Mouse (Mus musculus): Measurements from ENCODE around the gene Spg21. TPM values are rescaled to one million over a fixed set of nuclear protein-coding genes. Genes with fewer than 3 reads are reported as not detected.

Gene Spg21
- polyA plus RNA-seq, 1 experiment from 2014 or later, result 138 TPM

DNA sequence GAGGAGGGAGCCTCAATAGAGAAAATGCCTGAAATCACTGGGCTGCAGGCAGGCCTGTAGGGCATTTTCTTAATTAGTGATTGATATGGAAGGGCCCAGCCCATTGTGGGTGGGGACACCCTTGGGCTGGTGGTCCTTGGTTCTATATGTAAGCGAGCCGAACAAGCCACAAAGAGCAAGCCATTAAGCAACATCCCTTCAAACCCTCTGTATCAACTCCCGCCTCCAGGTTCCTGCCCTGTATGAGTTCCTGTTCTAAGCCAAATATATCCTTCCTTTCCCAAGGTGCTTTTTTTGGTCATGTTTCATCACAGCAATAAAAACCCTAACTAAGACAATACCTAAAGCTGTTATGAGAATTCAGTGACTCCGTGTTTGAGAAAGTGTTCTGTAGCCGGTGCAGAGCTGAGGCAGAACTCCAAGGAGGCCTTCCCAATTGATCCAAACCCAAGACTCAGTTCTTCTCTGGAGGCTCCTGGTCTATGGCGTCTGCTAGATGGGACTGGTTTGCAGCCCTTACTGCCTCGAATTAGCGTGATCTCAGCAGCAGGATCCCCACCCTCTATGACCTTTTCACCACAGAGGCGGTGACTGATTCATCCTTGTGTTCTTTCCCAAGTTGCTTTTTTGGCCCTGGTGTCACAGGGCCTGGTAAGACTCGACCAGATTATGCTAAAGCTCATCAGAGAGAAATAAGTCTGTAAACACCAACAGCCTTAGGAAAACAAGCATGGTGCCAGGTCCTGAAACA lies 64.9 kb downstream of the Spg21 start:
- no peak overlapping the region for H3K27ac ChIP-seq (ENCODE audit: low read length)
- H3K4me1 ChIP-seq (replicated peaks; ENCODE audit: control insufficient read depth, insufficient read depth, low read length), result peaks cover 9% of the 10 kb centered on the region
- no peak overlapping the region for H3K9ac ChIP-seq (replicated peaks; ENCODE audit: low read depth, low read length)
- H3K36me3 ChIP-seq (ENCODE audit: control insufficient read depth, insufficient read depth), result no peaks in the 10 kb centered on the region
- ATAC-seq, result no peak
- H3K4me3 ChIP-seq (replicated peaks; ENCODE audit: low read length), result no peak overlapping the region
- no peaks in the 10 kb centered on the region for H3K9me3 ChIP-seq (ENCODE audit: control insufficient read depth, low read length)
- H3K27me3 ChIP-seq (replicated peaks; ENCODE audit: control insufficient read depth, insufficient read depth, low read length), result no peaks in the 10 kb centered on the region
- no peak overlapping the region for H3K4me2 ChIP-seq (ENCODE audit: low read length)
- WGBS, result 86% methylated on average over 10 of the region's 10 CpGs

DNA sequence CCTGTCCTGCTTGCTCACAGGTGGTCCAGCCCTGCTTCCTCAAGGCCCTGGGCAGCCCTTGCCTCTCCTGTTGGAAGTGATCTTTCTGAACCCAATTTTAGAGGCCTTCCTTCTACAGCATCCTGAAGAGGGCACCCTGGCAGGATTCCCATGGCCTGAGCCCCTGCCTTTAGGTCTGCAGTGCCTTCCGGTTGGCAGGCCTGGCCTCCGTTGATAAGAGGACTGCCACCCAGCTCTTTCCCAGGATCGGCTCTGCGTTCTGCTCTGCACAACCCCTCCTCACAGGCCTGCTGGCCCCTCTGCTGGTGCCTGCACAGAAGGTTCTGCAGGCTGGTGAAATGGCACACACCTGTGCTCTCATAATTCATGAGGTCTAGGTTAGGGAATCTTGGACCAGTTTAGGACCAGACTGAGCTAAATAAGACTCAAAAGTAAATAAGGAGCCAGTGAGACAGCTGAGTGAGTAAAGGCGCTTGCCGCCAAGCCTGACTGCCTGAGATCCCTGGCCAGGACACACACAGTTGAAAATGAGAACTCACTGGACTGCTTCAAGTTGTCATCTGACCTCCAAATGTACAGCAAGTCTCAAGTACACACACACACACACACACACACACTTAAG lies 67.8 kb downstream of the Spg21 start:
- WGBS, result 82% methylated on average over 6 of the region's 6 CpGs
- H3K9me3 ChIP-seq (ENCODE audit: control insufficient read depth, low read length), result no peaks in the 10 kb centered on the region
- no peaks in the 10 kb centered on the region for H3K27me3 ChIP-seq (replicated peaks; ENCODE audit: control insufficient read depth, insufficient read depth, low read length)
- H3K36me3 ChIP-seq (ENCODE audit: control insufficient read depth, insufficient read depth), result no peaks in the 10 kb centered on the region
- H3K27ac ChIP-seq (ENCODE audit: low read length), result no peak overlapping the region
- no peak for ATAC-seq
- H3K4me1 ChIP-seq (replicated peaks; ENCODE audit: control insufficient read depth, insufficient read depth, low read length), result peaks cover 4% of the 10 kb centered on the region
- no peak overlapping the region for H3K9ac ChIP-seq (replicated peaks; ENCODE audit: low read depth, low read length)
- no peak overlapping the region for H3K4me3 ChIP-seq (replicated peaks; ENCODE audit: low read length)
- H3K4me2 ChIP-seq (ENCODE audit: low read length), result no peak overlapping the region

DNA sequence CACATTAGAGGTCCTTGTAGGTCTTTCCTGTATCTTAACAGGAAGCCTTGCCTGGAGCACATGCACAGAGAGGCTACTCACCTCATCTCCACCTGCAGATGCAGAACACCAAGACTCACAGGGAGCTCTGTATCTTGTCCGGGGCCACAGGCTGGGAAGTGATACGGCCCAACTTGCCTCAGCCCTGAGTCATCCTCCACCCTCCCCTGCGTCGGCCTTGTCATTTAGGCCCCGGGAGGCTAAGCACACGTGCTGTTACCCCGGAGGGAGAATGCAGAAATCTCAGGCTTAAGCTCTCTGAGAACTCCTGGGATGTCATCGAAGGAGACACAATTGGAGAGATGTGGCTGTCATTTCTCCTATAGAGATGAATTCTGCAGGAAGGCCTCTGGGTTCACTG lies 68.9 kb downstream of the Spg21 start:
- Histone ChIP-seq H3K27ac (ENCODE audit: low read length) (no peak overlapping the region), H3K9me3 (ENCODE audit: control insufficient read depth, low read length) (no peaks in the 10 kb centered on the region), H3K4me3 (replicated peaks; ENCODE audit: low read length) (no peak overlapping the region), H3K4me2 (ENCODE audit: low read length) (no peak overlapping the region), H3K27me3 (replicated peaks; ENCODE audit: control insufficient read depth, insufficient read depth, low read length) (no peaks in the 10 kb centered on the region), H3K4me1 (replicated peaks; ENCODE audit: control insufficient read depth, insufficient read depth, low read length) (no peaks in the 10 kb centered on the region), H3K36me3 (ENCODE audit: control insufficient read depth, insufficient read depth) (no peaks in the 10 kb centered on the region), H3K9ac (replicated peaks; ENCODE audit: low read depth, low read length) (no peak overlapping the region)
- WGBS, result 56% methylated on average over 8 of the region's 8 CpGs
- no peak for ATAC-seq

DNA sequence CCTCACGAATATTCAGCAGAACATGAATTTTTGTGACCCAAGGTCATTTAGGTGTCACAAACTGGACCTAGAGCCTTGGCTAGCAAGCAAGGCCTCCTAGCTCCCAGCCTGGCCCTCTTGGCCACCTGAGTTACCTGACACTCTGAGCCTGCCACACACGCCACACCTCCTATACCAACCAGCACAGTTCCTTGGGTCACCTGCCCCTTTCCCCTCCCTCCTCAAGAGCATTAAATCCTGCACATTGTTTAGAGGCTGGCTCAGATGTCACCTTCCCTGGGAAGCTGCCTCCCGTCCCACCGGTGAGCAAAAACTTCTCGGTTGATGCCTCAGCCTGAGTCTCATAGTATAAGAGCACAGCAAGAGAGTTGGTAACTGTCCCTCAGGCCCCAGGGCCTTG lies 70.5 kb downstream of the Spg21 start:
- Histone ChIP-seq H3K4me3 (replicated peaks; ENCODE audit: low read length) (no peak overlapping the region), H3K4me1 (replicated peaks; ENCODE audit: control insufficient read depth, insufficient read depth, low read length) (no peaks in the 10 kb centered on the region), H3K27me3 (replicated peaks; ENCODE audit: control insufficient read depth, insufficient read depth, low read length) (no peaks in the 10 kb centered on the region), H3K4me2 (ENCODE audit: low read length) (no peak overlapping the region), H3K9me3 (ENCODE audit: control insufficient read depth, low read length) (no peaks in the 10 kb centered on the region), H3K9ac (replicated peaks; ENCODE audit: low read depth, low read length) (no peak overlapping the region), H3K27ac (ENCODE audit: low read length) (no peak overlapping the region), H3K36me3 (ENCODE audit: control insufficient read depth, insufficient read depth) (no peaks in the 10 kb centered on the region)
- ATAC-seq, result no peak
- WGBS, result 81% methylated on average over 5 of the region's 5 CpGs

DNA sequence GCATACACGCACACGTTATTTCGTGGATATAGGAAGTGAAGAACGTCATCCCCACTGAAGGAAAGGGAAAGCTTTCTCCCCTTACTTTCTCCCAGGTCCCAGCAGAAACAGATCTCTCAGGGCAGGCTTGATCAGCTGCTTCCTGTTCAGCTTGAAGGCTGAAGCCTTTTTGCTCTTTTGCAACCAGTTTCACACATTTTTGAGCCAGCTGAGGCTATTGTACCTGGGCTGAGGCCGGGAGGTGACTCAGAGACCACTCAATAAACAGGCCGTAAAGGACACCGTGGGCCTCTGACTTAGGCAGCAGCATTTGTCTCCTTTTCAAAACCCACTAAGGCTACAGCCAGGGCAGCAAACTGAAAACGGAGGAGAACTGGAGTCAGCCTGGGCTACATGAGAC lies 72.2 kb downstream of the Spg21 start:
- Histone ChIP-seq H3K4me1 (replicated peaks; ENCODE audit: control insufficient read depth, insufficient read depth, low read length) (no peaks in the 10 kb centered on the region), H3K27ac (ENCODE audit: low read length) (no peak overlapping the region), H3K4me2 (ENCODE audit: low read length) (no peak overlapping the region), H3K9ac (replicated peaks; ENCODE audit: low read depth, low read length) (no peak overlapping the region), H3K27me3 (replicated peaks; ENCODE audit: control insufficient read depth, insufficient read depth, low read length) (no peaks in the 10 kb centered on the region), H3K36me3 (ENCODE audit: control insufficient read depth, insufficient read depth) (no peaks in the 10 kb centered on the region), H3K4me3 (replicated peaks; ENCODE audit: low read length) (no peak overlapping the region), H3K9me3 (ENCODE audit: control insufficient read depth, low read length) (no peaks in the 10 kb centered on the region)
- 87% methylated on average over 8 of the region's 8 CpGs for WGBS
- no peak for ATAC-seq

DNA sequence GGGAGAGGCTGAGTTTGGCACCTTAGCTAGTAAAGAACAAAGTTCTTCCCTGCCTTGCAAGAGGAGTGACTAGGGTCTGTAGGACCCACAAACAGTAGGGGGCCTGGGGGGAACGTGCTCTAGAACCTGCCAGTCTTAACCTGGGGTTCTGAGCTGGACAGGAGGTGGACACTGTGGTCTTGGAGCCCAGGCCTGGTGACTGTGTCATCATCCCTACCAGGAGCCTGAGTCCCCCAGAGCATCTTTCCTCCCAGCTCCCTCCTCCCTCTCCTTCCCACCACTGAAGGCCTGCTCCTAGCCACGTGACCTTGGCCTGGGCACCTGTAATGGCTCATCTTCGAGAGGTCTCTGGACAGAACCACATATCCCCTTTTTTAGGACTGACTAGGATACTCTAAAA lies 73.4 kb downstream of the Spg21 start:
- Histone ChIP-seq H3K9ac (replicated peaks; ENCODE audit: low read depth, low read length) (no peak overlapping the region), H3K27me3 (replicated peaks; ENCODE audit: control insufficient read depth, insufficient read depth, low read length) (no peaks in the 10 kb centered on the region), H3K27ac (ENCODE audit: low read length) (no peak overlapping the region), H3K9me3 (ENCODE audit: control insufficient read depth, low read length) (no peaks in the 10 kb centered on the region), H3K4me2 (ENCODE audit: low read length) (no peak overlapping the region), H3K36me3 (ENCODE audit: control insufficient read depth, insufficient read depth) (no peaks in the 10 kb centered on the region), H3K4me3 (replicated peaks; ENCODE audit: low read length) (no peak overlapping the region), H3K4me1 (replicated peaks; ENCODE audit: control insufficient read depth, insufficient read depth, low read length) (no peaks in the 10 kb centered on the region)
- 82% methylated on average over 3 of the region's 3 CpGs for WGBS
- no peak for ATAC-seq

DNA sequence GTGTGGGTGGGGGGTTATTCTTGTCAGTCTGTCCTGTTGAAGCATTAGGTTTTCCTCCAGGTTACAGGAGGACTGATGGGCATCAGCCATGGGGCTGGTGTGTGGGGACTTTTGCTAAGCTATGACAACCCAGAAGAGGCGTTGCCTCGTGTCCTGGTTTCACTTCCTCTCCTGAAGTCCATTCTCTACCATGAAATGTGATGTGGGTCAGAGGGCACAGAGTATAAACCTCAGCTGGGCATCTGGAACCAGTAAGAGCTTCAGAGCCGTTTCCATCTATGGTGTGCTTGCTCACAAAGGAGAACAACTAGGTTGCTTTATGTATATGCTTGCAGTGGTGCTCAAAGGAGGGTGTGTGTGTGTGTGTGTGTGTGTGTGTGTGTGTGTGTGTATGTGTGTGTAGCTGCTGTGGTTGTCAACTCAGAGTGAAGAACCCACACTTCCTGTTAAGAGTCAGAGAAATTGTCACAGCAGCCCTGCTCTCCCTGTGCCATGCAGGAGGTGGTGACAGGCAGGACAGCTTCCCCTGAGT lies 74.5 kb downstream of the Spg21 start:
- WGBS, result 76% methylated on average over 3 of the region's 3 CpGs
- Histone ChIP-seq H3K9ac (replicated peaks; ENCODE audit: low read depth, low read length) (no peak overlapping the region), H3K27ac (ENCODE audit: low read length) (no peak overlapping the region), H3K4me1 (replicated peaks; ENCODE audit: control insufficient read depth, insufficient read depth, low read length) (no peaks in the 10 kb centered on the region), H3K9me3 (ENCODE audit: control insufficient read depth, low read length) (no peaks in the 10 kb centered on the region), H3K4me3 (replicated peaks; ENCODE audit: low read length) (no peak overlapping the region), H3K36me3 (ENCODE audit: control insufficient read depth, insufficient read depth) (no peaks in the 10 kb centered on the region), H3K4me2 (ENCODE audit: low read length) (no peak overlapping the region), H3K27me3 (replicated peaks; ENCODE audit: control insufficient read depth, insufficient read depth, low read length) (no peaks in the 10 kb centered on the region)
- ATAC-seq, result no peak

DNA sequence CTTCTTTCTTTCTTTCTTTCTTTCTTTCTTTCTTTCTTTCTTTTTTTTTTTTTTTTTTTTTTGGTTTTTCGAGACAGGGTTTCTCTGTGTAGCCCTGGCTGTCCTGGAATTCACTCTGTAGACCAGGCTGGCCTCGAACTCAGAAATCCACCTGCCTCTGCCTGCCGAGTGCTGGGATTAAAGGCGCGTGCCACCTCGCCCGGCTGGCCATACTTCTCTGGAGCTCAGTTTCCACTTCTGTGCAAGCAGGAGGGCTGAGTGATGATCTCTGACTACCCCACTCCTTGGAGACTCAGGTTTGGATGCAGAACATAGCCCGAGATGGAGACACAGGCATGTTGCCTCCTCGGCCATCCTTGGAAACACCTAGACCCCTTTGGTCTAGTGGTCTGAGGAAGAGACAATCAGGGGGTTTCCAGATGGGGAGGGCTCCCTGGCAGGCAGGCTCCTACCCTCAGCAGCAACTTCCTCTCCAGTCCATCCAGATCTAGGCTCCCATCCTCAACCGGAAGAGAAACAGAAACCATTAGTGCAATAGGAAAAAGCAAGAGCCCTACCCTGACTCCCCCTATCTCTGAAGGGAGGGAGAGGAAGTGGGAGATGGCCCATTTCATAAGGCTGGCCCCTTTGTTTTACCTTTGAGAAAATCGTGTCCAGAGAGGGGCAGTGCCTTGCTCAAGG lies 75.2 kb downstream of the Spg21 start:
- 89% methylated on average over 10 of the region's 11 CpGs for WGBS
- H3K27ac ChIP-seq (ENCODE audit: low read length), result no peak overlapping the region
- no peaks in the 10 kb centered on the region for H3K9me3 ChIP-seq (ENCODE audit: control insufficient read depth, low read length)
- ATAC-seq, result no peak
- no peaks in the 10 kb centered on the region for H3K4me1 ChIP-seq (replicated peaks; ENCODE audit: control insufficient read depth, insufficient read depth, low read length)
- H3K27me3 ChIP-seq (replicated peaks; ENCODE audit: control insufficient read depth, insufficient read depth, low read length), result no peaks in the 10 kb centered on the region
- H3K36me3 ChIP-seq (ENCODE audit: control insufficient read depth, insufficient read depth), result no peaks in the 10 kb centered on the region
- H3K9ac ChIP-seq (replicated peaks; ENCODE audit: low read depth, low read length), result no peak overlapping the region
- no peak overlapping the region for H3K4me3 ChIP-seq (replicated peaks; ENCODE audit: low read length)
- no peak overlapping the region for H3K4me2 ChIP-seq (ENCODE audit: low read length)

DNA sequence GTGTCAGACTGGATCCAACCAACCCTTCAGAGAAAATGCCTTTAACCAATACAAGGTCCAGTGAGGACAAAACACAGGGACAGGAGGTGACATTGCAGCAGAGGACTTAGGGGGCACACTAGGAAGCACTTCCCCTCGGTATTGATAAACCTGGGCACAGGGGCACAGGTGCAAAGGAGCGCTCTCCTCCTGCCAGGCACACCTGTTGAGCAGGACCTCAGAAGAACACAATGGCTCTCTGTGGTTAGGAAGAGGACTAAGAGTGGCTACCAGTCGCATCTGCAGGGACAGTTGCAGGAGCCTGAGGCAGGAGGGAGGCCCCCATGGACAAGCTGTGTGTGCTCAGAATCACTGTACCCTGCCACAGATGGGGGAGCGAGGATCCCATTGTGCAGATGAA lies 75.7 kb downstream of the Spg21 start:
- ATAC-seq, result no peak

More for the DNA sequence above, 75.7 kb downstream of the Spg21 start:
- no peaks in the 10 kb centered on the region for H3K4me1 ChIP-seq (replicated peaks; ENCODE audit: control insufficient read depth, insufficient read depth, low read length)
- WGBS, result 79% methylated on average over 4 of the region's 4 CpGs
- H3K9ac ChIP-seq (replicated peaks; ENCODE audit: low read depth, low read length), result no peak overlapping the region
- no peak overlapping the region for H3K4me2 ChIP-seq (ENCODE audit: low read length)
- no peak overlapping the region for H3K4me3 ChIP-seq (replicated peaks; ENCODE audit: low read length)
- H3K27me3 ChIP-seq (replicated peaks; ENCODE audit: control insufficient read depth, insufficient read depth, low read length), result no peaks in the 10 kb centered on the region
- H3K36me3 ChIP-seq (ENCODE audit: control insufficient read depth, insufficient read depth), result no peaks in the 10 kb centered on the region
- H3K9me3 ChIP-seq (ENCODE audit: control insufficient read depth, low read length), result no peaks in the 10 kb centered on the region
- H3K27ac ChIP-seq (ENCODE audit: low read length), result no peak overlapping the region
